Mouse (Mus musculus): ENCODE data around the gene Psmb11.

Psmb11 gene

DNA sequence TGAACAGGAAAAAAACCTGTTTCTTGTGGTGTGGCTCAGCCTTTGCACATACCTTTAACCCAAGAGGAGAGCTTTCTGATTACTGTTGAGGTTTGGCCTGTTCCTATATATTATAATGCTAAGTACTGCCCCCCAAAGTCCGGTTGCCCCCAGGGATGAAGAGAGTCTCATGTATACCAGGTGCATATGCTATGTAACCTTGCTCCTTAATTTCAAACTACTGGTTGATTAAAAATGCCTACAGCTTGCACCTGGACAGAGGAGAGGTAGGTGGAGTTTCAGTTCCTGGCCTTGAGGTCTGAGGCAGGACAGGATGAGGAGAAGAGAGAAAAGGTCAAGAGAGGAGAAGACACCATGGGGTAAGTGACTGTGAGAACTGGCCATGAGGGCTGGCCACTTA lies at the start of gene Psmb11:
Gene Psmb11 (plus strand): TSS at position 301 of the 400 bp plus-strand sequence.
- TF ChIP-seq GATA4 (IDR thresholded peaks at IDR 0.05; ENCODE audit: insufficient replicate concordance, low read length), result no peak

DNA sequence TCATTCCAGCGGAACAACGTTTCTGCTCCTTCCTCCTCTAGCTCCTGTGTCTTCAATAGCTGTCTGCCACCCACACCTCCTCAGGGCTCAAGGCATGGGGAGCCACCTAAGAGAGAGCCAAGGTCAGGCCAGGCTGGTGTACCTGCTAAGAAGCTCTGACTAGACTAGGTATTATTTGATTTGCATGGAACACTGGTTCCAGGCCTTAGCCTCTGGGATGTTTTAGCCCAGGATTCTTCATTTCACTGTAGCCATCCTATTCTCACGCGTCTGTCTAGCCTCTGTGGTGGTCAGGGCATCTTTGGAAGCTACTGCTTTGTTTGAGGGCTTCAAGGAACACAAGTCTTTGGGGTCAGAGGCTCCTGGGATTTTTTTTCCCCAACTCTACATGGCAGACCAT lies 49.1 kb upstream of the Psmb11 start:
- no peak for TF ChIP-seq GATA4 (IDR thresholded peaks at IDR 0.05; ENCODE audit: insufficient replicate concordance, low read length)

GRCm38 (mm10) chr14:54572790-54573736 lies 48.2 kb upstream of the Psmb11 start:
- TF ChIP-seq GATA4 (IDR thresholded peaks at IDR 0.05; ENCODE audit: insufficient replicate concordance, low read length), result no peak

GRCm38 (mm10) chr14:54574253-54574652 lies 47.0 kb upstream of the Psmb11 start:
- no peak for TF ChIP-seq GATA4 (IDR thresholded peaks at IDR 0.05; ENCODE audit: insufficient replicate concordance, low read length)

DNA sequence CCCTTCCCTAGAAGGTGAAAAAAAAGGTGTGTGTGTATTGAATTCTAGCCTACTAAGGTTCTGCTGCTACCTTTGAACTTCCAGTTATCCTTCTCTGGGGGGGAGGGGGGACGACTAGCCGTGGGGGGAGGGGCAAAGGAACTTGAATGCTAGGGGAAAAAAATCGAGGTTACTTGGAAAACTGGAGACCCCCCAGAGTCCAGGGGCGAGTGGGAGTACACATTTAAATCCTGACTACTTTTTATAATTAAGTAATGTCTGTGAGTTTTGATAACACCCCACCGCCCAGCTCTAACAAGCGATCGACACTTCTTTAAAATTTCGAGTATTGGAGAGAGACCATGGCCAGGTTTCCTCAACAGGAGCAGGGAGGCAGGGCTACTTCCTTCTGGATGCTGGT lies 46.2 kb upstream of the Psmb11 start:
- TF ChIP-seq GATA4 (IDR thresholded peaks at IDR 0.05; ENCODE audit: insufficient replicate concordance, low read length), result no peak

- TF ChIP-seq GATA4 (IDR thresholded peaks at IDR 0.05; ENCODE audit: insufficient replicate concordance, low read length), result no peak
Observed at GRCm38 (mm10) chr14:54575631-54576030, 45.6 kb upstream of the Psmb11 start.

DNA sequence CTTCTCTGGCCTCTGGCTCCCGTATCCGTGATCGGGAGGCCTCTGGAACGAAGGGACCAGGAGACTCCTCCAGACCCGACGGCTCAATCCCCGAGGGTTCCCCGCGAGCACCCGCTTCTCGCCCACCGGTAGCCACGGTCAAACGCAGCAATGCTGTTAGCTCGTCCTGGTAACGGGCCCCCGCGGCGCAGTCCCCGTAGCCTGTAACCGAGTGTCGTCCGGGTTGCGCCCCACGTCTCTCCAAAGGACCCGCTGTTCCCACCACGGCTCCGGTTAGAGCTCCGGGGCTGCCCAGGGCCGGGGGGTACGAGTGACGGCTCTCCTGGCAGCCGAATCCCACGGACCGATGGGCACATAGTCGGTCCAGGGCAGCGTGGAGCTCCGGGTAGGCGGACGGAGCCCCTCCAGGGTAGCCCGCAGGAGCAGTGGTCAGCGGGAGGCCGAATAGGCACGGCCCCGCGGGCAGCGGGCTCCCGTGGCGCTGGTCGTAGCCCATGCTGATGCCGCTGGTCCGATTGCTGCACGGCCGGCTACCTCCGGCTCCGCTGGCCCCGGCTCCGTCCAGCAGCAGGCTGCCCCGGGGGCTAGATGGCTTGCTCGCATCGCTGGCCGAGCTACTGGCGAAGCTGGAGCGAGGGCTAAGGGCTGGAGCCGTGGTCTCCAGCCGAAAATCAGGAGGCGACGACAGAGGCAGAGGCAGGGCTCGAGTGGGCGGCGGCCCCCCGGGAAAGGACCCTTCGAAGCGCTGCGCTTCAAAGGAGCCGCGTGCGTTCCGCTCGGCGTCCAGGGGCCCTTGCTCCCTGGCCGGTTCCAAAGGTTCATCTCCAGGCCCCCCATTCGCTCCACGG lies 44.8 kb upstream of the Psmb11 start:
- no peak for TF ChIP-seq GATA4 (IDR thresholded peaks at IDR 0.05; ENCODE audit: insufficient replicate concordance, low read length)

GRCm38 (mm10) chr14:54577089-54577982 lies 43.9 kb upstream of the Psmb11 start, which contains the start of gene Ajuba:
Gene Ajuba, minus strand, starts transcription at chr14:54577558.
- no peak for TF ChIP-seq GATA4 (IDR thresholded peaks at IDR 0.05; ENCODE audit: insufficient replicate concordance, low read length)

DNA sequence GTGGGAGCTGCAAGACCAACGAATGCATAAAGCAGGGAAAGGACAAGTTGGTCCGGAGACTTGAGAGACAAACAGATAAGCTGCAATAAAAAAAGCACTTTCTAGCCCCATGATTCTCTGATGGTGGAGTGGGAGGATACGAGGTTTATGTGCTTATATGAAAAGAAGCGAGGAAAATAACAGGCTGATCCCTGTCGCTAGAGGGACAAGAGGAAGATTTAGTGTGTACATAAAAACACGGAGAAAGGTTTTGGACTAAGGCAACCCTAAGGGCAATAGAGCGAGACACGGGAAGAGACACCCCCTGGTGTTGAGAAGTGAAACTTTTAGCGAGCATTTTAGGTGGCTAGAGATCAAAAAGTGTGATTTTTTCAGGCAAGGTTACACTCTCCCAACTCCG lies 43.2 kb upstream of the Psmb11 start:
- TF ChIP-seq GATA4 (IDR thresholded peaks at IDR 0.05; ENCODE audit: insufficient replicate concordance, low read length), result no peak

- TF ChIP-seq GATA4 (IDR thresholded peaks at IDR 0.05; ENCODE audit: insufficient replicate concordance, low read length), result no peak
Observed at GRCm38 (mm10) chr14:54579638-54580037, 41.6 kb upstream of the Psmb11 start.

DNA sequence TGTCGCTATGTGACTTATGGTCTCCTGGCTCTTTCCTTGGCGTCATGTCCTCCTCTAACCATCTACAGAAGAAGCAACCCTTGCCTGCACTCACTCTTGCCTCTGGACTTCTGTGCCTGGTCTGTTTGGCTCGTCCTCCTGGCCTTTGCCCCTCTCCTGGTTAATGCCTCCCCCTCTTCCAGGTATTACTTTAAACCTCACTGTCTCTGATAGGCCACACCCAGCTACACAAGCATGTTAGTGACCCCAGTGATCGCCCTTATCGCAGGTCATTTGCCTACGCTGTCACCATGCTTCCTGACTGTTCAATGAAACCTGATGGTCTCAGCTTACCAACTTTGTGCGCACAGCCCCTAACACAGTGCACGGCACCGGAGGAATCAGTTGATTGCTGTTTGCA lies 38.7 kb upstream of the Psmb11 start:
- TF ChIP-seq GATA4 (IDR thresholded peaks at IDR 0.05; ENCODE audit: insufficient replicate concordance, low read length), result no peak

GRCm38 (mm10) chr14:54583681-54584338 lies 37.4 kb upstream of the Psmb11 start:
- TF ChIP-seq GATA4 (IDR thresholded peaks at IDR 0.05; ENCODE audit: insufficient replicate concordance, low read length), result no peak

DNA sequence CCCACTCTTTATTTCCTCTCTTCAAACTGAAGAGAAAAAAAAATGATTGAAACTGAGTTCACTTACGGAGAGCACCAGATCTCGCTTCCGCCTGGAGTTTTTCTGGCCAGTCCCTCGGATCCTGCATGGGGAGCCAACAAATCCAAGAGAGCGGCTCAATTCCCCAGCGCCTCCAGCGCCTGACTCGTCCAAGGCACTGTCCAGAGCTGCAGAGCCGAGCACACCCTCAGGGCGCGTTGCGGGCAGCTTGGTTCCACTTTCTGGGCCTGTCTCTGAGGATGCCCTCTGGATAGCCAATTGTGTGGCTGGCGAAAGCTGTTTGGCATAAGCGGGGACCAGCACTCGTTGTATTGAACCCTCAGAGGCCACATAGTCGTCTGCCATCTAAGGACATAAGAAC lies 30.2 kb upstream of the Psmb11 start:
- no peak for TF ChIP-seq GATA4 (IDR thresholded peaks at IDR 0.05; ENCODE audit: insufficient replicate concordance, low read length)

- TF ChIP-seq GATA4 (IDR thresholded peaks at IDR 0.05; ENCODE audit: insufficient replicate concordance, low read length), result peak; percentile 22; the same call in 1 of the 2 replicates
Observed at GRCm38 (mm10) chr14:54592319-54592934, 28.8 kb upstream of the Psmb11 start.
